Mouse (Mus musculus) small intestine, adult 2 months (tissue): ENCODE data around the gene P2ry14.

Experiments used
- CTCF ChIP-seq: fragments of 200-500 bp; IDR thresholded peaks from 2 replicates; pipeline ENCODE4 v1.5.1; 2012; ENCODE audit warnings: low read depth, mild to moderate bottlenecking, control low read depth, inconsistent platforms, low read length, moderate library complexity, mixed read lengths; ENCODE audit not compliant: insufficient replicate concordance, insufficient read length; ENCODE audit errors: extremely low read depth
- POLR2A ChIP-seq: fragments of 200-500 bp; IDR thresholded peaks from 2 replicates; pipeline ENCODE4 v1.6.1; 2012; ENCODE audit warnings: low read depth, mild to moderate bottlenecking, control low read depth, inconsistent platforms, low read length, moderate library complexity

- TF ChIP-seq POLR2A = no peak
- no peak for TF ChIP-seq CTCF
These were observed 28.4 kb downstream of the P2ry14 start for GRCm38 (mm10) chr3:59125022-59125421.
